Comparison of ENCODE assay signal across 8 mouse cellular contexts in the genomic region with DNA sequence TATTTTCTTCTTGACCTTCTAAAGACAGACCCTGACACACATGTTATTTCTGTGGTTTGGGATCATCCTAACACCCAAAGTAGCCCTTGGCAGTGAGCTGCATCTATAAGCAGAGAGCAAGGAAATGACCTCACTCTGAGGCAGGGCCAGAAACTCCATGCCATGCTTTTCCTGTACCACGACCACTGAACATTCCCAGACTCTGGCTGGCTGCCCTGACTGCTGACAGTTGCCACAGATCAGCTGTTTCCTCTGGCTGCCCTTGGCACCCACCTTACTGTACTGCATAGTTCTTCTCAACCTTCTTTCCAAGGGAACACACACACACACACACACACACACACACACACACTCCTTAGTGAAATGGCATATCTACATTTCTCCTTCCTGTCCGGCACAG.
DNase-seq lines count a peak whose midpoint lies in the region; ATAC-seq and TF ChIP-seq lines count a peak whose summit lies in the region.

No protein-coding gene starts in this region.

- no peaks in the 10 kb centered on the region for H3K9me3 ChIP-seq in hindbrain, embryonic 11.5 days (ENCODE audit: control insufficient read depth, low read length)
- no peaks in the 10 kb centered on the region for H3K9me3 ChIP-seq in lung, embryonic 14.5 days (ENCODE audit: low read depth, low read length)

- no peaks in the 10 kb centered on the region for H3K27me3 ChIP-seq in hindbrain, embryonic 11.5 days (ENCODE audit: control insufficient read depth, insufficient read depth, low read length)
- H3K27me3 ChIP-seq in lung, embryonic 14.5 days (ENCODE audit: insufficient read depth, low read length) = no peaks in the 10 kb centered on the region

- no peak overlapping the region for H3K27ac ChIP-seq in hindbrain, embryonic 11.5 days (ENCODE audit: low read depth, low read length)
- peak overlapping the region; percentile 89 for H3K27ac ChIP-seq in lung, embryonic 14.5 days (ENCODE audit: low read depth)

- 63% methylated on average over 2 of the region's 2 CpGs for WGBS in hindbrain, embryonic 11.5 days
- WGBS in lung, embryonic 14.5 days = 44% methylated on average over 2 of the region's 2 CpGs

- no peak for ATAC-seq in hindbrain, embryonic 11.5 days (ENCODE audit: low FRiP score)
- peak; percentile 81 for ATAC-seq in lung, embryonic 14.5 days (ENCODE audit: insufficient read depth)
- no peak for ATAC-seq in monocyte, adult 5-6 weeks (replicated peaks; ENCODE audit: insufficient number of reproducible peaks, low FRiP score, low TSS enrichment, poor library complexity, severe bottlenecking)

- H3K36me3 ChIP-seq in hindbrain, embryonic 11.5 days (ENCODE audit: control insufficient read depth, insufficient read depth, low read length) = no peaks in the 10 kb centered on the region
- H3K36me3 ChIP-seq in lung, embryonic 14.5 days (ENCODE audit: insufficient read depth) = no peaks in the 10 kb centered on the region

- H3K4me2 ChIP-seq in hindbrain, embryonic 11.5 days (replicated peaks; ENCODE audit: low read depth, low read length) = no peak overlapping the region
- no peak overlapping the region for H3K4me2 ChIP-seq in lung, embryonic 14.5 days

- no peak for TF ChIP-seq CTCF in lung, embryonic 14.5 days (IDR thresholded peaks at IDR 0.05; ENCODE audit: low read depth)

- H3K4me1 ChIP-seq in hindbrain, embryonic 11.5 days (replicated peaks; ENCODE audit: control insufficient read depth, insufficient read depth, low read length) = no peaks in the 10 kb centered on the region
- peaks cover 24% of the 10 kb centered on the region; the same call in 1 of the 2 replicates for H3K4me1 ChIP-seq in lung, embryonic 14.5 days (ENCODE audit: insufficient read depth)

- H3K9ac ChIP-seq in hindbrain, embryonic 11.5 days (ENCODE audit: low read depth, low read length) = no peak overlapping the region
- H3K9ac ChIP-seq in lung, embryonic 14.5 days = no peak overlapping the region

- no peak overlapping the region for H3K4me3 ChIP-seq in hindbrain, embryonic 11.5 days (ENCODE audit: low read depth, low read length)
- no peak overlapping the region for H3K4me3 ChIP-seq in lung, embryonic 14.5 days (ENCODE audit: low read depth, low read length)

- DNase-seq in adrenal gland, postnatal 10 days = peak; percentile 57
- no peak for DNase-seq in adrenal gland, adult 18-20 months (ENCODE audit: low spot score in 2 of 2)
- peak; percentile 49 for DNase-seq in right cerebral cortex, postnatal 4 days
- DNase-seq in right cerebral cortex, adult 2 months (ENCODE audit: low spot score in 2 of 2) = no peak
- DNase-seq in hindbrain, embryonic 11.5 days (ENCODE audit: low spot score) = peak; percentile 18
- peak; percentile 80 for DNase-seq in lung, embryonic 14.5 days
- DNase-seq in adipocyte (ENCODE audit: low spot score) = no peak

Comparison
In these comparisons a context has a peak if more than half of its experiments do, and no peak if none do; other contexts are left out.
1. DNase-seq: peak in adrenal gland, postnatal 10 days (single experiment), right cerebral cortex, postnatal 4 days (single experiment), hindbrain, embryonic 11.5 days (single experiment) and lung, embryonic 14.5 days (single experiment); none in adrenal gland, adult 18-20 months (0 of 2), right cerebral cortex, adult 2 months (0 of 2) and adipocyte (single experiment).